Mouse (Mus musculus): ENCODE measurements around the gene Trim11. TPM values are rescaled to one million over a fixed set of nuclear protein-coding genes. Genes with fewer than 3 reads are reported as not detected.

Trim11 gene
- total and polyA plus RNA-seq, 2 experiments from 2014 or later = 15.2 to 23.7 TPM

DNA sequence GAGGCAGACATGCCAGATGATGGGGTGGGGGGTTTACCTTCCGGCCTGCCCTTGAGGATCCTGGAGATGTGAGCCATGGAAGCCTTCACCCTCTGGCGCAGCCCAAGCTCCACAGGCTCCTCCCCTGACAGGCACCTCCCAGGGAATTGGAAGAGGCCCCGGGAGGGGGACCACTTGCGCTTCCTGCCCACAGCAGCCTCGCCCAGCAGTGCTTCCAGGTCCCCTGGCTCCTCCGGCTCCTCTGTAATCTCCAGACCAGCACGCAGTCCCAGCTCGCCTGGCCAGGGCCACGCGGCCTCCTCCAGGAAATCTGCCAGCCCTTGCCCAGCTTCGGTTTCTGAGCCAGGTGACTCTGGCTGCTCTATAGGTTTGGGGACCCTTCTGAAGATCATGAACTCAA lies 21.3 kb downstream of the Trim11 start:
- Histone ChIP-seq H3K27me3 (ENCODE audit: insufficient read depth, low read length) (0 out of 2 replicates have a peak, but pooled peaks cover 6% of the 10 kb centered on the region), H3K9ac (replicated peaks; ENCODE audit: low read length, poor library complexity, severe bottlenecking) (no peak overlapping the region), H3K36me3 (ENCODE audit: insufficient read depth, low read length) (no peaks in the 10 kb centered on the region), H3K4me2 (ENCODE audit: low read depth, low read length, poor library complexity, severe bottlenecking) (no peak overlapping the region), H3K27ac (ENCODE audit: low read depth, low read length) (no peak overlapping the region), H3K4me3 (ENCODE audit: low read depth, low read length) (no peak overlapping the region), H3K9me3 (ENCODE audit: low read length) (no peaks in the 10 kb centered on the region), H3K4me1 (ENCODE audit: insufficient read depth, low read length) (0 out of 2 replicates have a peak, but pooled peaks cover under 1% of the 10 kb centered on the region)
- DNase-seq (ENCODE audit: low spot score) (no peak), ATAC-seq (ENCODE audit: low FRiP score) (no peak)
- 57% methylated on average over 11 of the region's 11 CpGs for WGBS
- no peak for TF ChIP-seq CTCF (IDR thresholded peaks at IDR 0.05)

DNA sequence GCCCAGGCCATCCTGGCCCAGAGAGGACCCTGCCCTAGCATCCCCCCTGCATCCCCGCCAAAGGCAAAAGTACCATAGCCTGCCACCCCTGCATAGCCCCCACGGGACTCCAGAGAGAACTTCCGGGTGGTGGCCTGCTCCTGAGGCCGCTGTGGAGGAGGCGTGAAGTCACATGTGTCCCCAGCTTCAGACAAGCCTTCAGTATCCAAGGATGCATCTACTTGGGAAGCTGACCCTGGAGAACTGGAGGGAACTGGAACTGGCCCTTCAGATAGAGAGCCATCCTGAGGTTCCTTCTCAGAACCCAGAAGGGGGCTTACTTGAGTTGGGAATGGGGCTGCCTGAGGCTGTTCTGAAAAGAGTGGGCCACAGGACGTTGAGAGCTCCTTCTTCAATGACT lies 21.9 kb downstream of the Trim11 start:
- Histone ChIP-seq H3K4me2 (ENCODE audit: low read depth, low read length, poor library complexity, severe bottlenecking) (no peak overlapping the region), H3K27me3 (ENCODE audit: insufficient read depth, low read length) (0 out of 2 replicates have a peak, but pooled peaks cover 6% of the 10 kb centered on the region), H3K4me3 (ENCODE audit: low read depth, low read length) (no peak overlapping the region), H3K4me1 (ENCODE audit: insufficient read depth, low read length) (no peaks in the 10 kb centered on the region), H3K27ac (ENCODE audit: low read depth, low read length) (no peak overlapping the region), H3K9me3 (ENCODE audit: low read length) (no peaks in the 10 kb centered on the region), H3K9ac (replicated peaks; ENCODE audit: low read length, poor library complexity, severe bottlenecking) (no peak overlapping the region), H3K36me3 (ENCODE audit: insufficient read depth, low read length) (no peaks in the 10 kb centered on the region)
- no peak for TF ChIP-seq CTCF (IDR thresholded peaks at IDR 0.05)
- 83% methylated on average over 6 of the region's 6 CpGs for WGBS
- DNase-seq (ENCODE audit: low spot score) (no peak), ATAC-seq (ENCODE audit: low FRiP score) (no peak)

DNA sequence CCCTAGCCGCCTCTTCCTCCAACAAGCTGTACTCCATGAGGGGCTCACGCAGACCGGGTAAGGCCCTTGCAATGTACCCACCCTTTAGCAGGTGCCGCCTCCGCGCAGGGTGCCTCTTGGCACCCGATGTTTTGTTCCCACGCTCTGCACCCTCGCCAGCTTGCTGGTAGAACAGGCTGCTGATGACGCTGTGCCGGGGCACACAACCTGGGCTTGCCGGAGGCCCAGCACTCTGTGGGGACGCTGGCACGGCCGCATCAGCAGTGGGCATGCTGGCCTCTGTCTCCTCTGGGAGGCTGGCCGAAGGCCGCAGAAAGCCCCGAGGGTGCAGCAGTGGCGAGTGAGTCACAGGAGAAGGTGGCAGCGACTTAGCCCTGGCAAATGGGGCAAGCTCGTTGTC lies 22.7 kb downstream of the Trim11 start:
- Histone ChIP-seq H3K27me3 (ENCODE audit: insufficient read depth, low read length) (0 out of 2 replicates have a peak, but pooled peaks cover 5% of the 10 kb centered on the region), H3K4me2 (ENCODE audit: low read depth, low read length, poor library complexity, severe bottlenecking) (no peak overlapping the region), H3K9ac (replicated peaks; ENCODE audit: low read length, poor library complexity, severe bottlenecking) (no peak overlapping the region), H3K4me3 (ENCODE audit: low read depth, low read length) (no peak overlapping the region), H3K27ac (ENCODE audit: low read depth, low read length) (no peak overlapping the region), H3K4me1 (ENCODE audit: insufficient read depth, low read length) (no peaks in the 10 kb centered on the region), H3K9me3 (ENCODE audit: low read length) (no peaks in the 10 kb centered on the region), H3K36me3 (ENCODE audit: insufficient read depth, low read length) (no peaks in the 10 kb centered on the region)
- WGBS = 93% methylated on average over 21 of the region's 21 CpGs
- no peak for DNase-seq (ENCODE audit: low spot score)
- TF ChIP-seq CTCF (IDR thresholded peaks at IDR 0.05) = no peak
- no peak for ATAC-seq (ENCODE audit: low FRiP score)

DNA sequence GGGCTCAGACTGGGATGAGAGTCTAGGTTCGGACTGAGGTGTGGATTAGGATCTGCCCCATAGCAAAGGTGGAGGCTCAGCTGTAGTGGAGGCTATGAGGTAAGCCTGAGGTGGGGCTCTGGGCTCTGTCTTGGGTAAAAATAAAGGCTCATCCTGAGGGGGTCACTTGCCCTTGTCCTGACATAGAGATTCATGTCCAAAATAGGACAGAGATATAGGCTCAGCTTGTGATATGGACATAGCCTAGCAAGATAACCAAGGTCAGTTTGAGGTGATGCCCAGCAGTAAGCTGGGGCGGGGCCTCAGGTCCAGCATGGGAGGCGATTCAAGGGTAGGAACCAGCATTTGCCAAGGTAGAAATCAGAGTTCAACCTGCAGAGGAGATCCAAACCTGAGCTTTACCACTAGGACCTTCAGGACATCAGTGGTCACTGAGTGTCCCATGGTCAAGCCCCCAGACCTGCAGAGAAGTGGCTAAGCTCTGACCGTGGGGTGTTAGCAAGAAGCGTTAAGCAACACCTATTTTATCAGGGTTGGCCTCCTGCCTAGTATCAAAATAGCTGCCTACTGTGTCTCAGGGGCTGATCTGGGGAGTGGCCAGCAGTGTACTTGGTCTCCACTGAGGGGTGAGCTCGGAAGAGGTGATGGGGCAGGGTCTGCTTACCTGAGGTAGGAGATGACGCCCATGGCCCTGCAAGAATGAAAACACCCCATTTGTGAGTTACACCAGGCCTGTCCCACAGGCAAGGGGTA lies 24.6 kb downstream of the Trim11 start:
- Histone ChIP-seq H3K36me3 (ENCODE audit: insufficient read depth, low read length) (no peaks in the 10 kb centered on the region), H3K4me3 (ENCODE audit: low read depth, low read length) (no peak overlapping the region), H3K9me3 (ENCODE audit: low read length) (no peaks in the 10 kb centered on the region), H3K9ac (replicated peaks; ENCODE audit: low read length, poor library complexity, severe bottlenecking) (no peak overlapping the region), H3K27ac (ENCODE audit: low read depth, low read length) (no peak overlapping the region), H3K27me3 (ENCODE audit: insufficient read depth, low read length) (no peaks in the 10 kb centered on the region), H3K4me1 (ENCODE audit: insufficient read depth, low read length) (no peaks in the 10 kb centered on the region), H3K4me2 (ENCODE audit: low read depth, low read length, poor library complexity, severe bottlenecking) (no peak overlapping the region)
- TF ChIP-seq CTCF (IDR thresholded peaks at IDR 0.05) = no peak
- DNase-seq (ENCODE audit: low spot score) (no peak), ATAC-seq (ENCODE audit: low FRiP score) (no peak)
- WGBS = 80% methylated on average over 7 of the region's 7 CpGs

DNA sequence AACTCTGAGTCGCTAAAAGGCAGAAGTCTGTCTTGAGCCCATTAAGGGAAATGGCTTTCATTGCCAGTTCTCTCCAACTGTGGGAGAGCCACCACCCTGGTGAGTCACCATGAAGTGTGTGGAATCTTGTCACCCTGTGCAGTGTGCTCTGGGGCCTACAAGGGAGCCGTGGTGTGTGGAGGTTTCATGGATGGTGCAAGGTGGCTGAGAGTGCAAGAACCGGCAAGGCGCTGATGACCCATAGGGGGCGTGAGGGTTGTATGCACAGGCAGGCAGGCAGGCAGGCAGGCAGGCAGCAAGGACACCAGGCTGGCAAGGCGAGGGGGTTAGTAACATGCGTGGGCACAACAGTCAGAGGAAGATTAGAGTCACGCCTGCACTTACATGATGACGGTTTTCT lies 37.2 kb downstream of the Trim11 start:
- no peaks in the 10 kb centered on the region for H3K4me1 ChIP-seq (ENCODE audit: insufficient read depth, low read length)
- DNase-seq (ENCODE audit: low spot score) (no peak), ATAC-seq (ENCODE audit: low FRiP score) (no peak)
- H3K27ac ChIP-seq (ENCODE audit: low read depth, low read length) = no peak overlapping the region
- H3K4me3 ChIP-seq (ENCODE audit: low read depth, low read length) = no peak overlapping the region
- no peaks in the 10 kb centered on the region for H3K9me3 ChIP-seq (ENCODE audit: low read length)
- WGBS = 37% methylated on average over 9 of the region's 9 CpGs
- TF ChIP-seq CTCF (IDR thresholded peaks at IDR 0.05) = peak; percentile 49
- H3K27me3 ChIP-seq (ENCODE audit: insufficient read depth, low read length) = no peaks in the 10 kb centered on the region
- no peak overlapping the region for H3K4me2 ChIP-seq (ENCODE audit: low read depth, low read length, poor library complexity, severe bottlenecking)
- no peaks in the 10 kb centered on the region for H3K36me3 ChIP-seq (ENCODE audit: insufficient read depth, low read length)
- H3K9ac ChIP-seq (replicated peaks; ENCODE audit: low read length, poor library complexity, severe bottlenecking) = no peak overlapping the region

- Histone ChIP-seq H3K9me3 (ENCODE audit: low read length) (no peaks in the 10 kb centered on the region), H3K4me1 (ENCODE audit: insufficient read depth, low read length) (no peaks in the 10 kb centered on the region), H3K36me3 (ENCODE audit: insufficient read depth, low read length) (no peaks in the 10 kb centered on the region), H3K9ac (replicated peaks; ENCODE audit: low read length, poor library complexity, severe bottlenecking) (no peak overlapping the region), H3K4me3 (ENCODE audit: low read depth, low read length) (no peak overlapping the region), H3K4me2 (ENCODE audit: low read depth, low read length, poor library complexity, severe bottlenecking) (no peak overlapping the region), H3K27me3 (ENCODE audit: insufficient read depth, low read length) (no peaks in the 10 kb centered on the region), H3K27ac (ENCODE audit: low read depth, low read length) (no peak overlapping the region)
- no peak for ATAC-seq (ENCODE audit: low FRiP score)
- DNase-seq (ENCODE audit: low spot score) = no peak
- no peak for TF ChIP-seq CTCF (IDR thresholded peaks at IDR 0.05)
- 83% methylated on average over 6 of the region's 6 CpGs for WGBS
Measured at GRCm38 (mm10) chr11:59026411-59026810, 48.5 kb downstream of the Trim11 start.
